Mouse (Mus musculus) thymus, adult 2 months (tissue): ENCODE data around the gene Bphl.

Experiments
- CTCF ChIP-seq: fragments of 200-500 bp; IDR thresholded peaks from 2 replicates; pipeline ENCODE4 v1.5.1; 2012; ENCODE audit warnings: mild to moderate bottlenecking, control low read depth, low read length, moderate library complexity, borderline replicate concordance; ENCODE audit not compliant: control insufficient read depth, poor library complexity, insufficient read depth; ENCODE audit errors: extremely low read depth
- POLR2A ChIP-seq: fragments of 200-500 bp; IDR thresholded peaks from 2 replicates; pipeline ENCODE4 v1.6.1; 2012; ENCODE audit warnings: mild to moderate bottlenecking, low read length, control low read depth, moderate library complexity; ENCODE audit not compliant: control insufficient read depth, poor library complexity, insufficient read depth; ENCODE audit errors: extremely low read depth

- TF ChIP-seq POLR2A: no peak
- no peak for TF ChIP-seq CTCF
Observed at GRCm38 (mm10) chr13:34036726-34037125, 671 bp upstream of the Bphl start.
